24 mouse cellular contexts compared by ENCODE assay signal in the genomic region with DNA sequence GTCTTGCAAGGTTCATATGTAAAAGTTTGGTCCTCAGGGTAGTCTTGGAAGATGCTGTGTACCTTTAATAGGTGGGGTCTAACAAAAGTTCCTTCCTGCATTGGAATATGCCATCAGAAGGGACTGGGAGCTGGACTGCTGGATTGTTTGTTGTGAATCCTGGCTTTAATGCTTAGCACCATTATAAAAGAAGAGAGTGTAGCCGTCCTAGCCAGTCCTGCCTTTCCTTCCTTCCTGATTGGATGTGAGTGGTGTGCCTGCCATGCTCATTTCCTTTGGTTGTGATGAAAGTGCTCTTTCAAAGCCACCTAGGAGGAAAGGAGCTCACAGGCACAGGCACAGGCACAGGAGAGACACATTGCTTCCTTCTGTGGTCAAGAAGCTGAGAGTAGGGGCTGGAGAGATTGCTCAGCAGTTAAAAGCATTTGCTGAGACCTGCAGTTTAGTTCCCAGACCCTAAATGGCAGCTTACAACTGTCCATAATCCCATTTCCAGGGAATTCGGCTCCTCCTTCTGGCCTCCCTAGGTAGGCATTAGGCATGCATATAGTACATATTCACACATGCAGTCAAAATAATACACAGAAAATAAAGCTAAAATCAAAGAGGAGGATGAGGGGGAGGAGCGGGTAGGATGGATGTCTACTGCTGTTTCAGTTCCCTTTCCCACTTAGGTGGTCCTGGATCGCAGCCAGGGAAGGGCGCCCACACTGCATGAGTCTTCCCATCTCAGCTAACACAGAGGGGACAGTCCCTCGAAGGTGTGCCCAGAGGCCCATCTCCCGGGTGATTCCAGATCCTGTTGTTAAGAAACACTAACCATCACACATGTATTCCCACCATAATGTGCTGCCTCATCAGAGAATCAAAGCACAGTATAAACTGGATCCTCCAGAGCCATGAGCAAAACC. TPM values are rescaled to one million over a fixed set of nuclear protein-coding genes. Genes with fewer than 3 reads are reported as not detected.
A peak's percentile ranks its signal among the peaks of the same experiment; 100 is the strongest.
DNase-seq lines count a peak whose midpoint lies in the region; ATAC-seq and TF ChIP-seq lines count a peak whose summit lies in the region.
"Had no signal": no experiment of that assay in that cellular context is flagged by ENCODE, and none has a peak within 500 bp of the region (broad histone marks: within the 10 kb centered on the region; RNA-seq: fewer than 3 reads in every experiment).

No protein-coding gene starts in this region.

- DNase-seq in frontal cortex, postnatal 36 days (ENCODE audit: low spot score in 2 of 2), result no peak
- no peak for DNase-seq in kidney, postnatal 0 days (ENCODE audit: low spot score)
- DNase-seq in kidney, postnatal 10 days, result no peak
- DNase-seq in midbrain, embryonic 11.5 days (ENCODE audit: low spot score, missing footprints), result peak; percentile 35
- DNase-seq in left cerebral cortex, postnatal 14 days (ENCODE audit: low spot score in 2 of 2), result no peak
- DNase-seq: adrenal gland, postnatal 10 days; cerebellum, adult 8-10 months; gastrocnemius, postnatal 36 days; kidney, adult 9 months; left cerebral cortex, postnatal 4 days; liver; retina, postnatal 1 day; right cerebral cortex, postnatal 25 days; spleen, adult 18-20 months had no signal

- H3K27ac ChIP-seq in kidney, postnatal 0 days, result peak overlapping the region; percentile 2; the same call in 1 of the 2 replicates
- no peak overlapping the region for H3K27ac ChIP-seq in midbrain, embryonic 11.5 days (ENCODE audit: low read depth, low read length)
- H3K27ac ChIP-seq in midbrain, embryonic 13.5 days, result no peak overlapping the region
- H3K27ac ChIP-seq: forebrain, embryonic 15.5 days; heart, embryonic 15.5 days; hindbrain, embryonic 10.5 days; hindbrain, postnatal 0 days; left cerebral cortex, adult 2 months; liver, embryonic 15.5 days had no signal

- intact Hi-C loops in left cerebral cortex, postnatal 14 days (cut with DNase I), result no loop called here

- no peak overlapping the region for H3K4me3 ChIP-seq in kidney, postnatal 0 days (replicated peaks; ENCODE audit: low read depth, low read length)
- H3K4me3 ChIP-seq in midbrain, embryonic 11.5 days (ENCODE audit: low read depth, low read length), result no peak overlapping the region
- no peak overlapping the region for H3K4me3 ChIP-seq in midbrain, embryonic 13.5 days (replicated peaks)
- H3K4me3 ChIP-seq: forebrain, embryonic 15.5 days; heart, embryonic 15.5 days; hindbrain, embryonic 10.5 days; left cerebral cortex, adult 2 months; liver, embryonic 15.5 days had no signal

- TF ChIP-seq CTCF in kidney, postnatal 0 days (IDR thresholded peaks at IDR 0.05; ENCODE audit: low read depth), result no peak

- no peaks in the 10 kb centered on the region for H3K36me3 ChIP-seq in kidney, postnatal 0 days (ENCODE audit: insufficient read depth, low read length)
- no peaks in the 10 kb centered on the region for H3K36me3 ChIP-seq in midbrain, embryonic 11.5 days (ENCODE audit: control insufficient read depth, insufficient read depth, low read length)
- no peaks in the 10 kb centered on the region for H3K36me3 ChIP-seq in midbrain, embryonic 13.5 days
- H3K36me3 ChIP-seq: forebrain, embryonic 15.5 days; heart, embryonic 15.5 days had no signal

- ATAC-seq in frontal cortex, adult (ENCODE audit: low TSS enrichment), result peak; percentile 61; the same call in 1 of the 2 replicates
- no peak for ATAC-seq in kidney, postnatal 0 days (replicated peaks; ENCODE audit: low FRiP score, low read depth)
- no peak for ATAC-seq in midbrain, embryonic 11.5 days (ENCODE audit: low FRiP score)
- no peak for ATAC-seq in midbrain, embryonic 13.5 days
- ATAC-seq in megakaryocyte, adult 5-6 weeks (ENCODE audit: poor library complexity, severe bottlenecking), result no peak
- ATAC-seq: forebrain, embryonic 15.5 days; hindbrain, postnatal 0 days; intestine, embryonic 16.5 days had no signal

- H3K9me3 ChIP-seq in kidney, postnatal 0 days (replicated peaks; ENCODE audit: low read length), result no peaks in the 10 kb centered on the region
- H3K9me3 ChIP-seq in midbrain, embryonic 11.5 days (ENCODE audit: control insufficient read depth, low read length), result no peaks in the 10 kb centered on the region
- H3K9me3 ChIP-seq in midbrain, embryonic 13.5 days, result no peaks in the 10 kb centered on the region
- H3K9me3 ChIP-seq: forebrain, embryonic 15.5 days; heart, embryonic 15.5 days; hindbrain, embryonic 10.5 days; liver, embryonic 15.5 days had no signal

- H3K4me1 ChIP-seq in kidney, postnatal 0 days (replicated peaks; ENCODE audit: insufficient read depth, low read length), result no peaks in the 10 kb centered on the region
- H3K4me1 ChIP-seq in midbrain, embryonic 11.5 days (ENCODE audit: control insufficient read depth, insufficient read depth, low read length), result peaks cover 8% of the 10 kb centered on the region
- H3K4me1 ChIP-seq in midbrain, embryonic 13.5 days (replicated peaks), result peaks cover 15% of the 10 kb centered on the region; the same call in 1 of the 2 replicates
- H3K4me1 ChIP-seq: hindbrain, embryonic 10.5 days; liver, embryonic 15.5 days had no signal

- no peak overlapping the region for H3K9ac ChIP-seq in kidney, postnatal 0 days (ENCODE audit: low read depth, low read length)
- H3K9ac ChIP-seq in midbrain, embryonic 11.5 days (ENCODE audit: low read length), result no peak overlapping the region
- H3K9ac ChIP-seq in midbrain, embryonic 13.5 days (replicated peaks), result no peak overlapping the region
- H3K9ac ChIP-seq: forebrain, embryonic 15.5 days; heart, embryonic 15.5 days; liver, embryonic 15.5 days had no signal

- no peak overlapping the region for H3K4me2 ChIP-seq in kidney, postnatal 0 days (ENCODE audit: low read length)
- H3K4me2 ChIP-seq in midbrain, embryonic 11.5 days, result no peak overlapping the region
- no peak overlapping the region for H3K4me2 ChIP-seq in midbrain, embryonic 13.5 days (replicated peaks)
- H3K4me2 ChIP-seq: forebrain, embryonic 15.5 days; heart, embryonic 15.5 days; liver, embryonic 15.5 days had no signal

- H3K27me3 ChIP-seq in kidney, postnatal 0 days (ENCODE audit: insufficient read depth, low read length), result no peaks in the 10 kb centered on the region
- no peaks in the 10 kb centered on the region for H3K27me3 ChIP-seq in midbrain, embryonic 11.5 days (ENCODE audit: control insufficient read depth, insufficient read depth, low read length)
- no peaks in the 10 kb centered on the region for H3K27me3 ChIP-seq in midbrain, embryonic 13.5 days
- H3K27me3 ChIP-seq: forebrain, embryonic 15.5 days; heart, embryonic 15.5 days; liver, embryonic 15.5 days had no signal

- WGBS in kidney, postnatal 0 days, result 66% methylated on average over 7 of the region's 7 CpGs
- 80% methylated on average over 7 of the region's 7 CpGs for WGBS in midbrain, embryonic 11.5 days
- WGBS in midbrain, embryonic 13.5 days, result 76% methylated on average over 7 of the region's 7 CpGs

RNA-seq across cellular contexts. Expression of a gene that starts 43.6 kb away (rescaled TPM):
- polyA plus RNA-seq in kidney, postnatal 0 days (2015; fragmentation: Nextera tagmentation; extraction: Ambion mirVana), result 50.7 and 55.2 TPM in 2 replicates
- 60.1 and 64.1 TPM in 2 replicates for polyA plus RNA-seq in midbrain, embryonic 11.5 days (2014; fragmentation: Nextera tagmentation; extraction: Ambion mirVana)
- polyA plus RNA-seq in midbrain, embryonic 13.5 days (2015; fragmentation: Nextera tagmentation; extraction: Ambion mirVana), result 39.5 and 40.4 TPM in 2 replicates
- 10 to 100 TPM; 26.4 to 27.7 TPM for total RNA-seq in left cerebral cortex, postnatal 14 days (2021)
- total RNA-seq in megakaryocyte, adult 5-6 weeks (2015), result 7.9 and 8.6 TPM in 2 replicates
- total RNA-seq in megakaryocyte, adult 5-6 weeks (2017), result 6.2 and 11.4 TPM in 2 replicates

RNA-seq across cellular contexts. Expression of a gene that starts 43.7 kb away (rescaled TPM):
- 52.5 and 54.0 TPM in 2 replicates for polyA plus RNA-seq in kidney, postnatal 0 days (2015; fragmentation: Nextera tagmentation; extraction: Ambion mirVana)
- polyA plus RNA-seq in midbrain, embryonic 11.5 days (2014; fragmentation: Nextera tagmentation; extraction: Ambion mirVana), result 54.1 and 55.9 TPM in 2 replicates
- polyA plus RNA-seq in midbrain, embryonic 13.5 days (2015; fragmentation: Nextera tagmentation; extraction: Ambion mirVana), result 50.2 and 52.8 TPM in 2 replicates
- total RNA-seq in left cerebral cortex, postnatal 14 days (2021), result 10 to 100 TPM; 38.3 to 40.1 TPM
- total RNA-seq in megakaryocyte, adult 5-6 weeks (2015), result 36.4 and 46.1 TPM in 2 replicates
- total RNA-seq in megakaryocyte, adult 5-6 weeks (2017), result 52.1 and 53.7 TPM in 2 replicates
